Mouse (Mus musculus): ENCODE data around the gene Tmem63c. TPM values are rescaled to one million over a fixed set of nuclear protein-coding genes. Genes with fewer than 3 reads are reported as not detected.

Tmem63c gene
- polyA plus RNA-seq, 1 experiment from 2014 or later: 12.7 TPM

Small RNA genes within 50 kb of the gene (microRNA-seq; reads per million reads assigned to microRNA genes)
- not detected for gene Gm25847

Other genes starting within 250 kb of the Tmem63c start
- 94.3 and 98.5 TPM in 2 replicates for gene Irf2bpl, start 136.5 kb upstream of the Tmem63c start, polyA plus RNA-seq (2015; fragmentation: Nextera tagmentation; extraction: Ambion mirVana)
- gene Cipc, start 74.3 kb upstream of the Tmem63c start, polyA plus RNA-seq (2015; fragmentation: Nextera tagmentation; extraction: Ambion mirVana): 55.0 and 56.0 TPM in 2 replicates
- 17.8 and 21.8 TPM in 2 replicates for gene Zdhhc22, start 30.9 kb upstream of the Tmem63c start, polyA plus RNA-seq (2015; fragmentation: Nextera tagmentation; extraction: Ambion mirVana)
- 6.2 and 6.8 TPM in 2 replicates for gene Ngb, start 81.2 kb downstream of the Tmem63c start, polyA plus RNA-seq (2015; fragmentation: Nextera tagmentation; extraction: Ambion mirVana)
- 26.9 and 28.9 TPM in 2 replicates for gene Gstz1, start 125.8 kb downstream of the Tmem63c start, polyA plus RNA-seq (2015; fragmentation: Nextera tagmentation; extraction: Ambion mirVana)
- gene Pomt2, start 126.6 kb downstream of the Tmem63c start, polyA plus RNA-seq (2015; fragmentation: Nextera tagmentation; extraction: Ambion mirVana): 15.8 and 17.1 TPM in 2 replicates
- 1.7 and 2.8 TPM in 2 replicates for gene Samd15, start 178.4 kb downstream of the Tmem63c start, polyA plus RNA-seq (2015; fragmentation: Nextera tagmentation; extraction: Ambion mirVana)
- gene Tmed8, start 179.1 kb downstream of the Tmem63c start, polyA plus RNA-seq (2015; fragmentation: Nextera tagmentation; extraction: Ambion mirVana): 4.8 and 5.4 TPM in 2 replicates
- 1.6 and 1.7 TPM in 2 replicates for gene Noxred1, start 217.4 kb downstream of the Tmem63c start, polyA plus RNA-seq (2015; fragmentation: Nextera tagmentation; extraction: Ambion mirVana)
- 61.5 and 64.2 TPM in 2 replicates for gene Vipas39, start 244.9 kb downstream of the Tmem63c start, polyA plus RNA-seq (2015; fragmentation: Nextera tagmentation; extraction: Ambion mirVana)
- 217 and 222 TPM in 2 replicates for gene Ahsa1, start 245.1 kb downstream of the Tmem63c start, polyA plus RNA-seq (2015; fragmentation: Nextera tagmentation; extraction: Ambion mirVana)